Mouse (Mus musculus) heart, postnatal 36 days (tissue): ENCODE data around the gene Gm20708. TPM values are rescaled to one million over a fixed set of nuclear protein-coding genes. Genes with fewer than 3 reads are reported as not detected.

ENCODE experiments used
- DNase-seq, 2 experiments: peaks; one replicate each; pipeline ENCODE4 v3.0.0; 2021 to 2022
- intact Hi-C: fragments of 180-260 bp; cut with DNase I; formaldehyde crosslinking; loops from one replicate; pipeline ENCODE4 v1.15.1; 2025
- total RNA-seq, 2 experiments: library from RNA; stranded (reverse); gene quantifications; 2 replicates each; pipeline ENCODE4 v1.2.3; 2021

The Gm20708 gene
- 1 to 10 TPM in 1 of 2 experiments, not detected in 1; 1.1 TPM for total RNA-seq

DNA sequence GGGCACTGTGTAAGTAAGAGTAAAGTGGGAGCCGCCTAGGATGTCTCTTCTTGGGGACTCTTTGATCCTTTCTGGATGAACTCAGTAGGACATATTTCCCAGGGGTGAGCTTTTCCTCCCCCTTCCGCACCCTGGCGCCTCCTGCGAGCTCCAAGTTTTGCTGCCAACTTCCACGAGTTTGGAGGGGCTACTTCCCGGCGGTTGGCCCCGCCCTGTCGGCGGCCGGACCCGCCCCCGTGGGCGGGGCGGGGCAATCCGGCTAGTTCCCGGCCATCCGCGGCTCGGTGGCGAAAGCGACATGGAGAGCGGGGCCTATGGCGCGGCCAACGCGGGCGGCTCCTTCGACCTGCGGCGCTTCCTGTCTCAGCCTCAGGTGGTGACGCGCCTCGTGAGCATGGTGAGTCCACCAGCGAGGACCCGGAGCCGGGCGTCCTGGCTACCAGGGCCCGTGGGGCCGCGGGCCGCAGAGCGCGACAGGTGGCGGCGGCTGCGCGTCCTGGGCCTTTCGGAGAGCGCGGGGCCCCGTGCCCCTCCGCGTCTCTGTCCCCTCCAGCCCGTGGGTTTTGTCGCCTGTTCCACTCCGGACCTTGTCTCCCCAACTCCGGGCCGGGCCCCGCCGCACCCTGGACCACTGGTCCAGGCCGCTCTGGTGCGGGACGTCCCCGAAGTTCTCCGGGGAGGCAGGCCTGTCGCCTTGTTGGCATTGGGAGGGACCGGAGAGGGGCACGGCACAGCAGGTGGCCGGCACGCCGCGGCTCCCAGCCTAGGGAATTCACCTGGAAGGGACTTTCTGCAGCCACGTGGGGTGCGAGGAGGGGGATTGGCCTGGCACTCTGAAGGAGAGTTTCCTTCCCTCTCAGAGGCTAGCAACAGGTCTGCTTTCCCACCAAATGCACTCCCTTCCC lies at the start of gene Gm20708, which contains the start of gene Syngr2:
TSS of gene Gm20708 (plus strand) at position 262 of the 905 bp plus-strand sequence.
TSS of gene Syngr2 (plus strand) at position 262 of the 905 bp plus-strand sequence.
- peak; percentile 83 to 84 for DNase-seq
- intact Hi-C loops = no loop called here

DNA sequence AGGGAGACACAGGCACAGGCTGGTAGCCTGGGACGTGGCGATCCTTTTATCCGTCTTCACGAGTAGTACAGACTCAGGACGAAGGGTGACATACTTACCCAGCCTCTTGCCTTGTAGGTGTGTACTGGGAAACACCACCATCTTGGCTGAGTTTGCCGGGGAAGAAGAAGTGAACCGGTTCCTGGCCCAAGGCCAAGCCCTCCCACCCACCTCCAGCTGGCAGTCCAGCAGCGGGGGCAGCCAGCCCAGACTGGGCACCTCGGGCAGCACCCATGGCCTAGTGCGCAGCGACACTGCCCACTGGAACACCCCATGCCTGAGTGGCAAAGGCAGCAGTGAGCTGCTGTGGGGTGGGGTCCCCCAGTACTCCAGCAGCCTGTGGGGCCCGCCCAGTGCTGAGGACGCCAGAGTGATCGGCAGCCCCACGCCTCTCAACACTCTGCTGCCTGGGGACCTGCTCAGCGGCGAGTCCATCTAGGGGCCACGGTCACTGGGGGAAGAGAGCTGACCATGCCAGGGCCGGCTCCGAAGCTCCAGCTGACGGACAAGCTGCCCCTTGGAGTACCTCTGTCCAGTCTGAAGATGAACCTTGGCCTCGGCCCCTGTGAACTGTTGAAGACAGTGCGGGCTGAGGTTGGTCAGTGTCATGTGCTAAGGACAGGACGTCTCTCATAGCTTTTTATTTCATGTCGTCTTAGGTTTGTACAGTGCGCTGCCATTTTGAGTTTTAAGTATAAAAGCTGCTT lies 48.9 kb upstream of the Gm20708 start:
- DNase-seq = no peak
- intact Hi-C loops = no loop called here

DNA sequence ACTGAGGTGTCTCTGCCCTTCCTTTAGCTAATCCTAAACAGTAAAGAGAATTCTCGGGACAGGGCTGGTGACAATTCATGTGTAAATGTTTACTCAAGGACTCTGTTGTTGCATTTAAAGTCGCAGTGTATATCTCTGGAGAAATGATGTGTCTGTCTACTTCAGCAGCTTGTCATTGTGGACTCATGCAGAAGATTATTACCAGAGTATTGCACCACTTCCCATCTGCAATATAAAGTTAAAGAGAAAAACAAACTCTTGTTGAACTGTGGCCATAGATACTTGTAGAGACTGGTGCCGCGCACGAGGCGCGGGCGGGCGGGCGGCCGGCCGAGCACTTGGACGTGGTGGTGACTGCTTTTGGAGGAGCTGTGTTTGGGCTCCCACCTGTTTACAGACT lies 47.7 kb upstream of the Gm20708 start:
- intact Hi-C loops = no loop called here
- no peak for DNase-seq

DNA sequence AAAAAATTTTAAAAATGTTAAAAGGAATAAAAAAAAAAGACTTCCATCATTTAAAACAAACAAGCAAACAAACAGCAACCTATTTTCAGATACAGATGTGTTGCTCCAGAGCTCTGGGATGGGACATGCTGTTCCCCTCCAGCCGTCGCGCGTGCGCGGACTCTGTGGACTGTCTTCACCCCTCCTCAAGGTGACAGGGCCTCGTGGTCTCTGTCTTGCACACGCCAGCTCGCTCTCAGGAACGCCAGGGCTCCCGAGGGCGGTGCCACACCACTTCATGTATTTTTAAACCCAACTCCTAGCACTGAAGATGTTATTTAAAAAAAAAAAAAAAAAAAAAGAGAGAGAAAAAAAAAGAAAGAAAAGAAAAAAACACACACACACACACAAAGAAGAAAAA lies 47.2 kb upstream of the Gm20708 start:
- DNase-seq = no peak
- intact Hi-C loops = no loop called here

DNA sequence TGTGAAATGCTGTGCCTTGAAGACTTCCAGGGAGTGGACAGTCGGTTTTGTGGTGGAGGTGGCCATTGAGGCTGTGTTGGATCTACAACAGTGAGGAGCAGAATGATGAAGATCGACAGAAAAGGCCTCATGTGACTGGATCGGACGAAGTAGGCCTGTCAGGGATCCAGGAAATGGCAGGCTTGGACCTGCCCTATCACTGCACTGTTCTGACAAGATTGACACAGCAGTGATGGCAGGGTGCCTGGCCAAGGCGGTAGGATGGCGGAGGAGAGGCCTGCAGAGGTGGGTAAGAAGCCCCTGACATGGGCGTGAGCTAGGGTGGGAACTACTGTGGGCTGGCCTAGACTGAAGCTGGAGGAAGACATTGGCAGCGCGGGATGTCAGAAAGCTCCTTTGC lies 45.1 kb upstream of the Gm20708 start:
- intact Hi-C loops = no loop called here
- DNase-seq = no peak

DNA sequence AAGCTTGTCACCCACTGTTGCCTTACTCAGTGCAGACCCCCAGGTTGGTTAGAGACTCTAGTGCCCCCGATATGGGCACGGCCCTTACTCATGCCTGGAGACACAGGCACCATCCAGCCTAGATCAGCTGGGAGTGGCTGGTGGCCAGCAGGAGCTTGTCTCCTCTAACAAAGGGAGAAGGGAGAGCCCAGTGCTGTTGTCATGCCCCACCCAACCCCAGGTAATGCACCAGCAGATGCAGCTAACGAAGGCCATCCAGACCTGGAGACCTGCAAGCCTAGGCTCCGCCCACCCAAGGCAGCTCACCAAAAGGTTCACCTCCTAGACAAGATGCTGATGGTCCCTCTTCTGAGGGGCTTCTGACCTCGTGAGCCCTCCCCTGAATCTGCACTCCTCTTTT lies 44.1 kb upstream of the Gm20708 start:
- DNase-seq = no peak

DNA sequence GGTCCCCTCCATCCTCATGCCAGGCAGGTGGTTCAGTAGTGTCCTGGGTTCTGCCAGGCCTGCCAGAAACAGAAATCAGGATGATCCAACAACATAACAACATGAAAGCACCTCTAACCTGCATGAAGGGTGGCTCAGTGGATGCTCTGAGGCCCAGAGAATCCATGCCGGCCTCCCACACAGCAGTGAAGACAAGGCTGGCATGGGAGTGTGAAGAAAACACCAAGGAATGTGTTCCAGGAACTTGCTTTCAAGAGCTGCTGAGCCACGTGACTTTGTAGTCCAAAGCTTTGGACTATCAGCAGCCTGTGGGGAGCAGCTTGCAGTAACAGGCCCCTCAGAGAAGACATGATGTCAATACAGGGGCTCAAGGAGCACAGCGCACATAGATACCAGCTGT lies 43.2 kb upstream of the Gm20708 start:
- intact Hi-C loops = no loop called here
- DNase-seq = no peak

More for the DNA sequence above, 44.1 kb upstream of the Gm20708 start:
- intact Hi-C loops = no loop called here

DNA sequence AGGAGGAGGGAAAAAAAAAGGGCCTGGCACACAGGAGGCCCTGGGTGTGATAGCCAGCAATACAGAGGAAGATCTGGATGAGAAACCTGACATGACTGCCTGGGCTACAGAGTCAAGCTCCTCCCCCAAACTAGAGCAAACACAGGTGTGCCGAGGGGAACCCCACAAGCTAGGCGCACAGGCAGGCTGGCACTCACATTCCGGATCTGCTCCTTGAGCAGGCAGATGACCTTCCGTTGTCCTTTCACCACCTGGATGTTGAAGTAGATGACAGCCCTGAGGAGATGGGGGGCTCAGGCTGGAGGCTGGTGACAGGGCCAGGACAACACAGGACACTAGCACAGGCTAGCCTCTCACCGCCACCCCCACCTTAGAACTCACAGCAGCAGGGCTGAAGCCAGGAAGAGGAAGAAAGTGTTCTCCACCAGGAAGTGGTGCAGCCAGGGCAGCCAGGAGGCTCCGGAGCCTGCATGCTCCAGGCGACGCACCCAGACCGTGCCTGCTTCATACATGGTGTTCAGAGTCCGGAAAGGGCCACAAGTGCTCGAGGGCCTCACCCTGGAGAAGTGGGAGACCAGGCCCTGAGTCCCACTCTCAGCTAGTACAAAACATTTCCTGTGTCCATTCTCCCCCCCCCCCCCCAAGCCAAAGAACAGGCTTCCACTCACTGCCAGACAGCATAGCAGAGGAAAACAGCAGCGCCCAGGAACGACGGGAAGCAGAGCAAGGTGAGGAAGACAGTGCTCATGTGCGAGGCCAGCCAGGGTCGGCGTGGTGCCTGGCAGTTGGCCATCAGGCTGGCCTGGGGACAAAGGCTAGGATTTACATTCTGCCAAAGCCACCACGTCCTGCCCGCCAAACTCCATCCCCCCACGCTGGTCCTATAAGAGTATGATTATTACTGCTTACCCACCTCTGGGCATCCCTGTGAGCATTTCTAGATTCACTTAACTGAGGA lies 40.5 kb upstream of the Gm20708 start:
- intact Hi-C loops = no loop called here
- no peak for DNase-seq

DNA sequence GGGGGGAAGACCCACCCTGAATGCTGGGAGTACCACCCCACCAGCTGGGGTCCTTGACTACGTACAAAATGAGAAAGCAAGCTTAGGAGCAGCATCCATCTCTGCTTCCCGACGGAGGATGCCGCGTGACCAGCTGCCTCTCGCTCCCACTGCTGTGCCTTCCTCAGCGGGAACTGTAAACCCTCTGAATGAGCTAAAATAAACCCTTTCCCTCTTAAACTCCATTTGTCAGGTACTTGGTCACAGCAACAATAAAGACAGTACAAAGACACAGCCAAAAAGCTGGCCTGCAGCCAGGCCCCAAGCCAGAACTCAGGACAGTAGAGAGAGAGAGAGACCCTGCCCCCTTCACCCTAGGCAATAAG lies 39.8 kb upstream of the Gm20708 start:
- intact Hi-C loops = no loop called here
- no peak for DNase-seq

DNA sequence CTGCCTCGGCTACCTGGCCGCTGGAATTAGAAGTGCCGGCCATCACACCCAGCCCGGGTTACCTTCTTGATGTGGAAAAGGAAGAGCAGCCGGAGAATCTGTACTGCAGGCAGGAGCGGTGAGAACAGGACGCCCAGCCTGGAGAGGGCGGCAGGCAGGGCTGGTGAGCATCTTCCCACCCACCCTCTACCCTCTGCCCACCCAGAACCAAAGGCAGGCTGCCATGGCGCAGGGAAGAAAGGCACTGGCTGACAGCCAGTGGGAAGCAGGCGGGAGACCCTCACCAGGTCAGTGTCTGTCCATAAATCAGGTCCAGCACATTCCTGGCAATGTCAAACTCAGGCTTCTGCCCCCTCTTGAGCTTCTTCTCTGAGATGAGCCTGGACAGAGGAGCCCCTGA lies 39.1 kb upstream of the Gm20708 start:
- no peak for DNase-seq
- intact Hi-C loops = no loop called here

DNA sequence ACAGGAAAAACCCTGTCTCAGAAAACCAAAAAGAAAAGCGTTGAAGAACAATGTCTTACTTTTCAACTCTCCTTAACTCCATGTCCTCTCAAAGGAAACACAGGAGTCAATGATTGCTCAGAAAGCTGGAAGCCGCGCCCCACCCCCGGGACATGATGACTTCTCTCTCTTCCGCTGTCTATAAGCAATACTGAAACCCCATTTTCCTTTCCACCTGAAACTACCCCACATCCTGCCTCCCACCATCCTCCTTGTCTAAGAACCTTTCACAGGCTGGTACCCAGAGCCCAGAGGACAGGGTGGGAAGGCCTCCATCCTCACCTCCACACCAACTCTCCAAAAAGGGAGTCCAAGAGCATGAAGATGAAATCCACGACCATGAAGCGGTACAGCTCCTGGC lies 37.1 kb upstream of the Gm20708 start:
- intact Hi-C loops = no loop called here
- no peak for DNase-seq

DNA sequence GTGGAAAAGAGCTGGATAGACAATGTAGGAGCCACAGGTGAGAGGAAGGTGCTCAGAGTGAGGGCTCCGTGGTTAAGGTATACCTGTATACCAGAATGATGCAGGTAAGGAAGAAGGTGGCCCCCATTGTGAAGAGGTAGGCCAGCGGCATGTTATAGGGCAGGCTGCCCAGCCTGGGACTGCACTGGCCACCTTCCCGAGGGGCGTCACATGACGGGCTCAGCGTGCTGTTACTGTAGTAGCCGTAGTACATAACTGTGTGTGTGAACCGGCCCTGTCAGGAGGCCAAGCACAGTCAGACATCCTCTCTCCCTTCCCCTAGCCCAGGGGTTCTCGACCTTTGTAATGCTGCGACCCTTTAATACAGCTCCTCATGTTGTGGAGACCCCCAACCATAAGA lies 34.5 kb upstream of the Gm20708 start:
- no peak for DNase-seq
- intact Hi-C loops = loop anchor here (5.0 kb wide), 1 partner anchor 388 kb away; no protein-coding TSS in a partner anchor

DNA sequence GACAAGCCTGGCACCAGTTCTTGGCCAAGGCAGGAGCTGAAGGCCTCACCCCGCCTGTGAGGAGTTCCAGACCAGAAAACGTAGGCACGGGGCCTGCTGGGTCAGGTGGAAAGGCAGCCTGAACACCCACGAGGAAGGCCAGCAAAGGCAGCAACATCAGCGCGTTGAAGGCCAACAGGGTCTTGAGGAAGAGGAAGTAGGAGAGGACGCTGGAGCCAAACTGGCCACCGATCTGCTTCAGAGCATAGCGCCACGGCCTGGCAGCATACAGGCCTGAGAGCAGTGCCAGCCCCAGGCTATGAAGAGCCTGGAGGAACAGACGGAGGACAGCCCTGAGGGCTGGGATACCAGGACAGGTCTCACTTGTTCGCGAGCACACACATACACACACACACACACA lies 33.9 kb upstream of the Gm20708 start:
- no peak for DNase-seq
- intact Hi-C loops = loop anchor here (5.0 kb wide), 1 partner anchor 388 kb away; no protein-coding TSS in a partner anchor

DNA sequence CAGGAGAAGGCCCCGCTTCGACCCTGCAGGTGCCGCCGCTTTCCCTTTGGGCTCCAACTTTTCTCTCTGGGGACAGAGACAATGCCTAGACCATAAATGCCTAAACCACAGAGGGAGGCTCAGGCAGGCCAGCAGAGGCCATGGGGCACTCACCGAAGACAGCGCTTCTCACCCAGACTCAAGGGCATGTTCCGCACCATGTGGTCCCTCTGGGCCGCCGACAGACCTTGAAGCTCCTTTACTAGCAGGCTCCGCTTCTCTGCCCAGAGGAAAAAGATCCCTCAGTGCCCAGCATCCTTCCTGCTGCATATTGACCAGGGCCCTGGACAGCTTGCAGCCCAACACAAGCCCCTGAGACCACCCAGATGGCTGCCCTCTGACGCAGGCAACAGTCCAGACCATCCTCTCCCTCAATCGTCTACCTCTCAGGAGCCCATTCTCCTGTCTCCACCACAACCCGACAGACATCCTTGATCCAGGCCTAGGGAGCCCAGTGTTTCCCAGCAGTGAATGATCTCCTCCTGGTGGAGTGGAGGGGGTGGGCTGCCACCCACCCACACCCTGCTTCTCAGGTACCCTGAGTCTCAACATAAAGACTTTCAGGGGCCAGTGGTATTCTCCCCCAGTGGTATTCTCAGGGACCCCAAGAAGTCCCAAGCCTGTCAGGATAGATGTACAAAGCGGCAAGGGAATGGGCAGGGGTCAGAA lies 33.2 kb upstream of the Gm20708 start:
- intact Hi-C loops = loop anchor here (5.0 kb wide), 1 partner anchor 389 kb away; no protein-coding TSS in a partner anchor
- no peak for DNase-seq

DNA sequence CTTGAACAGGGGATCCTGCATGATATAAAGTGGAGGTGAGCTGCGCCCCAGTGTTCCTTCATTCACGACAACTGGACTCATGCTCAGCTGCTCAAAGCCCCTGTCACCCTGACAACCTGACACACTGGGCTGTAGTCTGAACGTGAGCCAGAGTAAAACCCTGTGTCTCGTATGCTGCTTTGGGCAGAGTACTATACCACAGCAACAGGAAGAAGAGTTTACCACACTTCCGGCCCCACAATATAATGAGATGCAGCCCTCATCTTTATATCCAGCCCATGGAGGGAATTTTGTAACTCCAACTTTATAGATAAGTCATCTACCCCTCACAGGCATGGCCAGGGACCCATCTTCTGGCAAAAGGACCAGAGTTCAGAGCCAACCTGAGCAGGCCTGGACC lies 32.4 kb upstream of the Gm20708 start:
- DNase-seq = no peak
- intact Hi-C loops = loop anchor here (5.0 kb wide), 1 partner anchor 390 kb away; no protein-coding TSS in a partner anchor

DNA sequence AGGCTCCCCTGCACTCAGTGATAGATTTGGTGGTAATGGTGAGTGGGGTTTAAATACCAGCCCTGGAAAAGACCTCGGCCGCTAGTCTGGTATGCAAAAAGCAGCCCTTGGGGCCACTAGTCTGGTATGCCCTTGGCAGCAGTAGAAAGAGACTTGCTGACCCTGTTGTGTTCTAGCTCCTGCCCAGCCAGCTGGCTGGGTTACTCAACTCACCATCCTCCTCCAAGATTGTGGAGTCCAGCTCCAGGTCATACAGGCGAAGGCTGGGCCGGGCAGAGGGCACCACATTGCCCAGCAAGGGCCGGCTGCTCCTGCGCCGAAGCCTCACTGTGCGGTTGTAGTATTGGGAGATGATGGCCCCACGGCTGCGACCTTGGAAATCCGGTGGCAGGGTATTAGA lies 31.4 kb upstream of the Gm20708 start:
- intact Hi-C loops = loop anchor here (5.0 kb wide), 1 partner anchor 391 kb away; no protein-coding TSS in a partner anchor
- no peak for DNase-seq

DNA sequence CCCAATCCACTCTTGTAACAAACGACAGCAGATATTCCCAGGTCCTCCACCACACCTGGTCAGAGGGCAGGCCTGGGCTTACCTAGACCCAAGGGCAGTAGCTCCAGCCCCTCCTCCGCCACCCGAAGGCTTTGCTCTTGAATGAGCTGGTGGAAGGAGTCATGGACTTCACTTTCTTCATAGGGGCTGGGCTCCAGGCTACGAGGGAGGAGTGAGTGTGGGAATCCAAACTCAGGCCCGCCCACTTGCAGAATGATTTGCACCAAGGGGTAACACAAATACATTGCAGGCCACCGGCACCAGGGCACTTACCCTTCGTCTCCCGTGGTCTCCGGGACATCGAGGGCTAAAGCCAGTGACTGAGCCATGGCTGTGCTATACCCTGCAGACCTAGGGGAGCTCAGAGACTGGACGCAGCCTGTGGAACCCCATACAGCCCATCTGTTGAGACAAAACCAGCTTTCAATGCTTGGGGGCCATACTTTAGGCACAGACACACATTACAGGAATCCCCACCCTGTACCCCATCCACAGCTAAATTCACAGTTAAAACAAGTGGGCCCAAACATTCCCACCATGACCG lies 30.5 kb upstream of the Gm20708 start:
- no peak for DNase-seq
- intact Hi-C loops = loop anchor here (5.0 kb wide), 1 partner anchor 392 kb away; no protein-coding TSS in a partner anchor

DNA sequence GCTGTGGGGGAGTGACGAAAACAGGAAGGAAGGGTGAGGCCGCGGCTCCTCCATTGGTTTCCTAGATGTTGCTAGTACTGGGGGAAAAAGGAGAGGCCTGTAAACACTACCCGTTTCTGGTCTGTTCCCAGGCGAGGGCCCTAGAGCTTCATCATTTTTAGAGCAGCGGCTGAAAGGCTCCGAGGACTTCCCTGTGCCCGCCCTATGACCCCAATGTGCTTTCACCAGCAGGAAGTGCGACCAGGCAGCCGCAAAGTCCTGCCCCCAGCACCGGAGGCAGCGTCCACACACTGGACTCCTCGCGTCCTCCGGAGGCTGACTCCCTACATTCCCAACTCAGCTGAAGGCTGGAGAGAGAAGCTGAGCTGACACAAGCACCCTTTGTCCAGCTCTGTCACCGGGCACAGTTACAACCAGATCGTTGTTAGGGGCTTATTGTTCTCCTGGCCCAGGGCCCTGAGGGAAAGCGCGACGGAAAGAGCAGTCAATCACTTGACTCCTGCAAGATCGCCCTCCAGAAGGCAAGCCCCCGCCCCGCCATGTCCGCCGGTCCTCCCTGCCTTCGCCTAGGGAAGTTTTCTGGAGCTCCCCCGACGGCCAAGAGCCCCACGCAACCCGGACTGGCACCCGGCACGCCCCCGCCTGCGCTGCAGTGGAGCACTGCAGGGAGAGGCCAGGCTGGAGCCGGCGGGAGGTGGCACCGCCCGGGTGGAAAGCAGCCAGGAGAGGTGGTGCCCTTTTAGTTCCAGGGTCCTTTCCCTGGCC lies 29.9 kb upstream of the Gm20708 start:
- DNase-seq = peak; percentile 74 to 78
- intact Hi-C loops = loop anchor here (5.0 kb wide), 1 partner anchor 392 kb away; no protein-coding TSS in a partner anchor

DNA sequence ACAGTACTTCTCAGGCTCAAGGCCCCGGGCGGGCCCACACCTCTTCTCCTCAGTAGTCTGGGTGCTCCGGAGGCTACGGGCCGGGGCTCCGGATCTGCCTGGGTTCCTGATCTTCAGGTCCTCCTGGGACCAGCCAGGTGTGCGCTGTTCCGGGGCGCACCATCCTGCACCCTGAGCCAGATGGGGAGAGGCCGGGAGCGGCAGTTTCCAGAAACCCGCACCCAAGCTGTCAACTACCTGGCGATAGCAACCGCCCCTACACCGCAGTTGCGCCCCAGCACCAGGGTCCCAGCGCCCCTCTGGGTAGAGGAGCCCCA lies 29.3 kb upstream of the Gm20708 start:
- intact Hi-C loops = no loop called here
- DNase-seq = no peak
